Mouse (Mus musculus): Measurements from ENCODE around the gene Popdc3.
"Not testable (repeated sequence)": the region's sequence is repeated elsewhere in the genome, so short reads cannot be mapped to it uniquely, and the experiment has no call there.

Gene Popdc3

GRCm38 (mm10) chr10:45314865-45315264 lies 137.0 kb downstream of the Popdc3 start:
- no peak for DNase-seq (ENCODE audit: low spot score)

GRCm38 (mm10) chr10:45318922-45319321 lies 141.0 kb downstream of the Popdc3 start:
- DNase-seq (ENCODE audit: low spot score): no peak

- DNase-seq (ENCODE audit: low spot score): no peak
Measured at GRCm38 (mm10) chr10:45320296-45320695, 142.4 kb downstream of the Popdc3 start.

- DNase-seq (ENCODE audit: low spot score): no peak
Measured at GRCm38 (mm10) chr10:45324159-45324558, 146.3 kb downstream of the Popdc3 start.

GRCm38 (mm10) chr10:45328196-45329000 lies 150.5 kb downstream of the Popdc3 start:
- no peak for DNase-seq (ENCODE audit: low spot score)

GRCm38 (mm10) chr10:45334925-45335324 lies 157.0 kb downstream of the Popdc3 start:
- DNase-seq (ENCODE audit: low spot score): no peak

GRCm38 (mm10) chr10:45335434-45336422 lies 157.8 kb downstream of the Popdc3 start, which contains the start of gene Bves:
TSS of gene Bves (plus strand) at chr10:45335772.
- no peak for DNase-seq (ENCODE audit: low spot score)

- no peak for DNase-seq (ENCODE audit: low spot score)
Measured at GRCm38 (mm10) chr10:45339106-45339505, 161.2 kb downstream of the Popdc3 start.

GRCm38 (mm10) chr10:45344381-45344780 lies 166.5 kb downstream of the Popdc3 start:
- DNase-seq (ENCODE audit: low spot score): peak; percentile 9

- no peak for DNase-seq (ENCODE audit: low spot score)
Measured at GRCm38 (mm10) chr10:45345217-45345616, 167.3 kb downstream of the Popdc3 start.

GRCm38 (mm10) chr10:45348143-45348542 lies 170.2 kb downstream of the Popdc3 start:
- not testable (repeated sequence) for DNase-seq (ENCODE audit: low spot score)

GRCm38 (mm10) chr10:45356091-45356490 lies 178.2 kb downstream of the Popdc3 start:
- no peak for DNase-seq (ENCODE audit: low spot score)

GRCm38 (mm10) chr10:45363396-45363795 lies 185.5 kb downstream of the Popdc3 start:
- no peak for DNase-seq (ENCODE audit: low spot score)

- no peak for DNase-seq (ENCODE audit: low spot score)
Measured at GRCm38 (mm10) chr10:45366987-45367705, 189.2 kb downstream of the Popdc3 start.
